ENCODE assay signal across 8 mouse cellular contexts in the genomic region with DNA sequence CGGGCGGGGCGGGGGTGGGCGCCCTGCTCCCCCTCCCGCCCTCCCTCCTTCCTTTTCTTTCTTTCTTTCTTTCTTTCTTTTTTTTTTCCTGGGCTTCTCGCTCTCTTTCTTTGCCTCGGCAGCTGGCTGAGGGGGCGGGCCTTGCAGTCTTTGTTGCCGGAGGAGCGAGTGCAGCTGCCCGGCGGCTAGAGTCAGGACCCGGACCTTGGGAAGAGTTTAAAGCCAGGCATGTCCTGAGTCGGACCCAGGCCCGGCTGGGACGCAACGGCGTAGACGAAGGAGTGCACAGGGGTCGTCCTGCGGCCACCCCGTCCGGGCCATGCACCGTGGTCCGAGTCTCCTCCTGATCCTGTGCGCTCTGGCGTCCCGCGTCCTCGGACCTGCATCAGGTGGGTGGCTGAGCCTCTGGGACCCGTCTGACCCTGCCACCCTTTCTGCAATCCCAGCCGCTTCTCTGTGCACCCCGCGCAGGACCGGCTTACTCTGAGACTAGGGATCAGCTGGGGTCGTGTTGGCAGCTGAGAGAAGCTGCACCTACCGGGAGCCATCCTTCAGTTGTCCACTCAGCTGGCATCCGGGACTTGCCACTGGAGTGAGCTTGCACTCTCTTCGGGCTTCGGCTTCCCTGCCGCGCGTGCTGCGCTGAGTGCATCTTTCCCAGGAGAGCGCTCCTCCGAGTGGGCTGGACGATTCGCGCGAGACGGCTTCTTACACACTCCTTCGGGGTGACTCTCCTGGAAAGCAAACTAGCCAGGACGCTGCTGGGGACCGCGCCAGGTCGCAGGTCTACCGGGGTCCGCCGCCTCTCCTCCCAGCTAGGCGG. TPM values are rescaled to one million over a fixed set of nuclear protein-coding genes. Genes with fewer than 3 reads are reported as not detected.
DNase-seq lines count a peak whose midpoint lies in the region; TF ChIP-seq lines count a peak whose summit lies in the region.

Gene Adamts7 (plus strand): TSS at position 144 of the 823 bp plus-strand sequence.

- H3K4me2 ChIP-seq in CH12.LX (ENCODE audit: insufficient read depth, low read depth, poor library complexity, severe bottlenecking), result peak within 1 kb of the TSS; percentile 9

- peak within 1 kb of the TSS; percentile 68 to 78 (median 69) for H3K4me3 ChIP-seq in CH12.LX (replicated peaks in 1 of 3; ENCODE audit: low read depth in 2 of 3, low read length in 2 of 3, poor library complexity in 1 of 3)
- H3K4me3 ChIP-seq in embryonic fibroblast, embryonic 13.5 days (ENCODE audit: insufficient read depth, low read length), result peak within 1 kb of the TSS; percentile 56

- peaks cover 0 to 4% of the 10 kb centered on the region in 2 experiments for H3K36me3 ChIP-seq in CH12.LX (replicated peaks in 1 of 2; ENCODE audit: control insufficient read depth in 1 of 2, insufficient read depth in 1 of 2, low read length in 1 of 2)

- intact Hi-C loops in heart, postnatal 25 days (cut with DNase I), result loop anchor here (2.0 kb wide), 2 partner anchors 36 kb away; no protein-coding TSS in a partner anchor

- peaks cover under 1% of the 10 kb centered on the region for H3K9me3 ChIP-seq in CH12.LX (replicated peaks; ENCODE audit: low read length)

- DNase-seq in CH12.LX (ENCODE audit: extremely low read depth), result no peak
- peak; percentile 47 to 48 for DNase-seq in adrenal gland, adult 18-20 months (ENCODE audit: low spot score in 2 of 2)
- no peak for DNase-seq in heart, postnatal 25 days (ENCODE audit: low spot score)
- peak; percentile 27 to 40 for DNase-seq in left cerebral cortex, adult 18-20 months (ENCODE audit: low spot score in 2 of 2)
- peak; percentile 52 for DNase-seq in lung, postnatal 36 days
- DNase-seq in retina, postnatal 7 days (ENCODE audit: low read depth, low spot score), result peak; percentile 29
- DNase-seq in layer of hippocampus, postnatal 36 days, result no peak

- dilution Hi-C loops in CH12.LX (cut with MboI; ENCODE audit: extremely low pct_ligation_motif_present, extremely low pct_unique_long_range_greater_than_20kb, low sequenced_read_pairs), result no loop called here

- H3K27me3 ChIP-seq in CH12.LX (replicated peaks), result peaks cover 2% of the 10 kb centered on the region

- in situ Hi-C loops in CH12.LX (cut with MboI; ENCODE audit: low pct_ligation_motif_present, low pct_unique_long_range_greater_than_20kb, low sequenced_read_pairs), result loop anchor here (5.0 kb wide), 1 partner anchor 36 kb away; no protein-coding TSS in a partner anchor

- peak within 1 kb of the TSS; percentile 6 for H3K27ac ChIP-seq in CH12.LX (ENCODE audit: insufficient read depth, low read depth)
- H3K27ac ChIP-seq in embryonic fibroblast, embryonic 13.5 days (ENCODE audit: insufficient read depth, low read length), result no peak within 1 kb of the TSS

- TF ChIP-seq EP300 in CH12.LX (IDR thresholded peaks at IDR 0.05; ENCODE audit: low read length), result no peak

- H3K9ac ChIP-seq in CH12.LX (ENCODE audit: insufficient read depth, low read depth), result peak within 1 kb of the TSS; percentile 69

- TF ChIP-seq CTCF in CH12.LX (conservative IDR thresholded peaks at IDR 0.05 in 1 of 2, IDR thresholded peaks at IDR 0.05 in 1 of 2; ENCODE audit: low read depth in 2 of 2, low read length in 2 of 2), result no peak
- no peak for TF ChIP-seq CTCF in embryonic fibroblast, embryonic 13.5 days (IDR thresholded peaks at IDR 0.05; ENCODE audit: borderline replicate concordance, insufficient read depth, low read length)

- peaks cover 10 to 35% of the 10 kb centered on the region in 2 experiments for H3K4me1 ChIP-seq in CH12.LX (ENCODE audit: control insufficient read depth in 1 of 2, insufficient read depth in 2 of 2)
- H3K4me1 ChIP-seq in embryonic fibroblast, embryonic 13.5 days (ENCODE audit: control insufficient read depth, insufficient read depth, low read length), result no peaks in the 10 kb centered on the region

- TF ChIP-seq POLR2A in CH12.LX (IDR thresholded peaks at IDR 0.05; ENCODE audit: low read depth, low read length), result no peak
- no peak for TF ChIP-seq POLR2A in embryonic fibroblast, embryonic 13.5 days (IDR thresholded peaks at IDR 0.05; ENCODE audit: low read depth, low read length)

- no peak for TF ChIP-seq RAD21 in CH12.LX (IDR thresholded peaks at IDR 0.05; ENCODE audit: low read depth, low read length)

- peaks cover 2% of the 10 kb centered on the region; the same call in 1 of the 2 replicates for H3K79me2 ChIP-seq in CH12.LX (replicated peaks; ENCODE audit: control insufficient read depth, extremely low read depth, insufficient read depth, poor library complexity, severe bottlenecking)

TF ChIP-seq in CH12.LX, 34 proteins besides CTCF, POLR2A, EP300 and RAD21:
- TF ChIP-seq CHD1 (IDR thresholded peaks at IDR 0.05; ENCODE audit: low read depth, low read length) (no peak), JUND (conservative IDR thresholded peaks at IDR 0.05; ENCODE audit: low read depth, low read length) (no peak), IRF4 (IDR thresholded peaks at IDR 0.05; ENCODE audit: low read depth, low read length) (no peak), ZNF384 (IDR thresholded peaks at IDR 0.05; ENCODE audit: low read depth, low read length) (no peak), MXI1 (IDR thresholded peaks at IDR 0.05; ENCODE audit: low read depth, low read length) (peak; percentile 65; the same call in 1 of the 2 replicates), NRF1 (IDR thresholded peaks at IDR 0.05; ENCODE audit: low read depth, low read length) (no peak), BHLHE40 (IDR thresholded peaks at IDR 0.05; ENCODE audit: low read depth, low read length) (no peak), TBP (conservative IDR thresholded peaks at IDR 0.05; ENCODE audit: low read depth, low read length) (no peak), ELF1 (IDR thresholded peaks at IDR 0.05; ENCODE audit: low read depth, low read length) (0 out of 2 replicates have a peak, but pooled peaks have one; percentile 36), ZKSCAN1 (IDR thresholded peaks at IDR 0.05; ENCODE audit: borderline replicate concordance, low read depth, low read length) (no peak), RCOR1 (conservative IDR thresholded peaks at IDR 0.05; ENCODE audit: low read depth, low read length) (no peak), E2F4 (IDR thresholded peaks at IDR 0.05; ENCODE audit: insufficient replicate concordance, low read depth, low read length) (no peak), MYC (IDR thresholded peaks at IDR 0.05; ENCODE audit: low read depth, low read length) (no peak), ETS1 (conservative IDR thresholded peaks at IDR 0.05; ENCODE audit: low read depth, low read length) (no peak), USF1 (IDR thresholded peaks at IDR 0.05; ENCODE audit: low read depth, low read length) (no peak), SMC3 (IDR thresholded peaks at IDR 0.05; ENCODE audit: low read depth, low read length) (no peak), MAZ (IDR thresholded peaks at IDR 0.05; ENCODE audit: low read depth, low read length) (no peak), CHD2 (IDR thresholded peaks at IDR 0.05; ENCODE audit: low read length) (no peak; the same call in 1 of the 2 replicates), HCFC1 (IDR thresholded peaks at IDR 0.05; ENCODE audit: low read depth, low read length) (no peak), SIN3A (IDR thresholded peaks at IDR 0.05; ENCODE audit: low read length) (no peak), ZMIZ1 (IDR thresholded peaks at IDR 0.05; ENCODE audit: low read depth, low read length) (no peak), NELFE (IDR thresholded peaks at IDR 0.05; ENCODE audit: low read depth, low read length) (no peak), ZC3H11A (IDR thresholded peaks at IDR 0.05; ENCODE audit: low read depth, low read length) (no peak), POLR2AphosphoS2 (IDR thresholded peaks at IDR 0.05; ENCODE audit: low read depth, low read length) (no peak), MAX (IDR thresholded peaks at IDR 0.05; ENCODE audit: low read length) (0 out of 2 replicates have a peak, but pooled peaks have one; percentile 23), TCF12 (IDR thresholded peaks at IDR 0.05; ENCODE audit: low read depth, low read length) (peak; percentile 10; the same call in 1 of the 2 replicates), UBTF (IDR thresholded peaks at IDR 0.05; ENCODE audit: low read depth, low read length) (0 out of 2 replicates have a peak, but pooled peaks have one; percentile 74), USF2 (conservative IDR thresholded peaks at IDR 0.05; ENCODE audit: low read depth, low read length) (no peak), MEF2A (IDR thresholded peaks at IDR 0.05; ENCODE audit: borderline replicate concordance, low read depth, low read length) (no peak; the same call in 1 of the 2 replicates), PAX5 (IDR thresholded peaks at IDR 0.05; ENCODE audit: low read length) (no peak), MAFK (IDR thresholded peaks at IDR 0.05; ENCODE audit: insufficient replicate concordance, low read length) (no peak), GABPA (IDR thresholded peaks at IDR 0.05; ENCODE audit: insufficient replicate concordance, low read depth, low read length) (no peak), JUN (IDR thresholded peaks at IDR 0.05; ENCODE audit: insufficient read depth, low read depth, low read length) (no peak), KAT2A (IDR thresholded peaks at IDR 0.05; ENCODE audit: insufficient replicate concordance, low read length) (no peak)
TF ChIP-seq in CH12.LX: peak in this region for 5.

RNA-seq across cellular contexts. Expression of gene Adamts7, which starts in this region (rescaled TPM):
- 9.2 and 13.8 TPM in 2 replicates for total RNA-seq in CH12.LX (2012; rRNA removed)
- 4.7 and 5.4 TPM in 2 replicates for total RNA-seq in CH12.LX (2014; rRNA removed)
- polyA plus RNA-seq in CH12.LX (2012; ENCODE audit: insufficient read length, low read depth), result 15.3 and 15.7 TPM in 2 replicates
- total RNA-seq in adrenal gland, adult 18-20 months (2021), result 1 to 10 TPM; 2.4 to 2.8 TPM
- 6.3 and 6.5 TPM in 2 replicates for polyA plus RNA-seq in embryonic fibroblast, embryonic 13.5 days (2011; ENCODE audit: insufficient read length, low read depth, missing spikeins)
- total RNA-seq in heart, postnatal 25 days (2021), result 10 to 100 TPM; 17.9 to 20.9 TPM
- under 1 TPM; 0.35 to 0.73 TPM for total RNA-seq in left cerebral cortex, adult 18-20 months (2021)
- total RNA-seq in layer of hippocampus, postnatal 36 days (2021), result under 1 TPM; 0.20 to 0.80 TPM

Comparison
In these comparisons a context has a peak if more than half of its experiments do, and no peak if none do; other contexts are left out.
1. Peak in DNase-seq in left cerebral cortex, adult 18-20 months; RNA of the gene not detected or under 1 TPM.
2. DNase-seq: peak in adrenal gland, adult 18-20 months (2 of 2), lung, postnatal 36 days (single experiment) and retina, postnatal 7 days (single experiment); none in CH12.LX (single experiment), heart, postnatal 25 days (single experiment) and layer of hippocampus, postnatal 36 days (0 of 2).